Mouse (Mus musculus): ENCODE results near the gene Olfr699. TPM values are rescaled to one million over a fixed set of nuclear protein-coding genes. Genes with fewer than 3 reads are reported as not detected.
"Not testable (repeated sequence)": the region's sequence is repeated elsewhere in the genome, so short reads cannot be mapped to it uniquely, and the experiment has no call there.

Gene Olfr699
- total RNA-seq (2017) = not detected in 2 replicates

DNA sequence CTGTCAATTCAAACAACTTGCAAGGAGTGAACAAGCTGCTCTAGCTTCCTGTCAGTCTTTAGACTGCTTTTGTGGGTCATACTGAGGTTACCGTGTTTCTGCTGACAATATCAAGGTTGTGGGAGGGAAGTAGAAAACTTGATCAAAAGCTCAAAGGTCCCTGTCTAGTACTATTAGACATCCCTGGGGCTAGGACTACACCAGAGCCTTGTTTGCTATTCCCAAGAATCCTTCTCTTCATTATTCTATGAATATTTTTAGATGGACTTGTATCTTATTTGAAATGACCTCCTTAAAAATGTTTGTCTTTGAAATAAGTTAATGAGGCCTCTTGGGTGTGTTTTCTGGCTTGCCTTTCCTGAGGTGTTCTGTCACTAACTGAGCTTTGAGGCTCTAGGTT lies at the start of gene Olfr699:
Olfr699 (minus strand) TSS at position 101 of the 400 bp plus-strand sequence.
- ATAC-seq (replicated peaks; ENCODE audit: low read depth, poor library complexity, severe bottlenecking) = no peak

DNA sequence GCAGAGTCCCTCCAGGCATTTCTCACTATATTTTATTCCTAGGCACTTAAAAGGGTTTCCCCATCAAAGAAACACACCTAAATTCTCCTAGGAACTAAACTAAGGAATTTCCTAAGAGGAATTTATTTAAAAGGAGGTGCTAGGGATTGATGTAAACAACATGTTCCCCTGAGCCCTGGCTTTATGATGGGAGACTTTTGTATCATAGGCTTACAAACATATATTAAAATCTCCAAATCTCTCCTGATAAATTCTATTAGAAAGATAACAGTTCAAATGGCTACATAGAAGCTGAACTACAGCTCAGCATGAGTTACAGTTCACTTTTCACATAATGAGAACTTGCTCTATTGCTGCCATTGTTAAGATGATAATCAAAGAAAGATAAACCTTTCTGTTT lies 40.8 kb upstream of the Olfr699 start, which contains the start of gene Olfr702:
Olfr702 (minus strand) TSS at position 101 of the 400 bp plus-strand sequence.
- no peak for ATAC-seq (replicated peaks; ENCODE audit: low read depth, poor library complexity, severe bottlenecking)

DNA sequence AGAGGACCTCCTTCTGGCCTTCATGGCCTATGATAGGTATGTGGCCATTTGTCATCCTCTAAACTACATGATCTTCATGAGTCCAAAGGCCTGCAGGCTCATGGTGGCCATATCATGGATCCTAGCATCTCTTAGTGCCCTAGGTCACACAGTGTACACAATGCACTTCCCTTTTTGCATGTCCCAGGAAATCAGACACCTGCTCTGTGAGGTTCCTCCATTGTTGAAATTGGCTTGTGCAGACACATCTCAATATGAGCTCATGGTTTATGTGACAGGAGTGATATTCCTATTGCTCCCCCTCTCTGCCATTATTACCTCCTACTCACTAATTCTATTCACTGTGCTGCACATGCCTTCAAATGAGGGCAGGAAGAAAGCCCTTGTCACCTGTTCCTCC lies 25.4 kb upstream of the Olfr699 start:
- no peak for ATAC-seq (replicated peaks; ENCODE audit: low read depth, poor library complexity, severe bottlenecking)

DNA sequence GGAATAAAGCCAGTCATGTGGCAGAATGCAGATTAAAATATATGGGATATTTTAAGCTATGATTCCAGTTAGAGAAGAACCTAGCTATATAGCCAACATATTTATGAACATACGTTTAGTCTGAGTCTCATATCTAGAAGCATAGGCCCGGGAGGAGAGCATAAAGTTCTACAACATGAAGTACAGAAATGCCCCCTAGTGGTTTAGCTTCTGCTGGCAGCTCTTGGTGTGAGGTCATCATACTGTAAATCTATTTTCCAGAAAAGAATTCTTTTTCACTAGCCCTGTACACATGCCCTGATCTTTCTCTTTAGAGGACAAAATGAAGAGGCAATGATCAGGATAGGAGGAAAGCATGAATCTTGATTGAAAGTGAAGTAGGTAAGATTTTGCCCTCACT lies 22.8 kb upstream of the Olfr699 start:
- ATAC-seq (replicated peaks; ENCODE audit: low read depth, poor library complexity, severe bottlenecking) = peak; percentile 88

DNA sequence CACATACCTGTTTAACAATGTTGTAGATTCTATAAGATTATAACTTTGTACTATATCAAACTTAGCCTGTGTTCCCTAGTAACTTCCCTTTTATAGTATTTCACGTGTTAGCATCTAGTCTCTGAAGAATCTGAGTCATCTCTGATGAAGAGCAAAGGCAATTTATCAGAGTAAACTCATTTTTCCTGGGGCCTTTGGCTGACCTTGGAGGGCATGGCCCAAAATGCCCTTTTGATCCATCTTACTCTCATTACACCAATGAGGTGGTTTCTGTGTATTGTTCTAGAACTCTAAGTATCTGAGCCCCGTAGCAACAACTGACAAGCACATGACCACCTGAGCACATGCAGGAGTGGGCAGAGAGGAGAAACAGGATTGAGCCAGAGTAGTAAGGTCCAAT lies 20.8 kb upstream of the Olfr699 start, which contains the start of gene Olfr701:
Olfr701 (plus strand) TSS at position 301 of the 400 bp plus-strand sequence.
- no peak for ATAC-seq (replicated peaks; ENCODE audit: low read depth, poor library complexity, severe bottlenecking)

DNA sequence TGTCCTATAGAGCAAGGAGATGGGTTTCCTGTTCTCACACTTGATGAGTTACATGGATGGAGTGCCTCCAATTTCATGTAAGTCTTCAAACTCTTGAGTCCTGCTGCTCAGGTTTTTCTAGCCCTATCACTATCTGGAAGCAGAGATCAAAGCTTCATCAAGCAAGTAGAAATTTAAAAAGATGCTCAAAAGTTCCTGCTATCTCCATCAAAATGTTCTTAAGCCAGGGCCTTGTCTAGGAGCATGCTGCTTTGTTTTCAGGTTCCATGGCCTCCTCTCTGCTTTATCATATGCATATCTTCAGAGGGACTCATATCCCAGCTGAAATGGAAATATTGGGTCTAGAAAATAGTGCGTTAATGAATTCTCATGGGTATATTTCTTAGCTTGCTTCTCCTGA lies 15.7 kb upstream of the Olfr699 start, which contains the start of gene Olfr700:
Olfr700 (minus strand) TSS at position 101 of the 400 bp plus-strand sequence.
- no peak for ATAC-seq (replicated peaks; ENCODE audit: low read depth, poor library complexity, severe bottlenecking)

DNA sequence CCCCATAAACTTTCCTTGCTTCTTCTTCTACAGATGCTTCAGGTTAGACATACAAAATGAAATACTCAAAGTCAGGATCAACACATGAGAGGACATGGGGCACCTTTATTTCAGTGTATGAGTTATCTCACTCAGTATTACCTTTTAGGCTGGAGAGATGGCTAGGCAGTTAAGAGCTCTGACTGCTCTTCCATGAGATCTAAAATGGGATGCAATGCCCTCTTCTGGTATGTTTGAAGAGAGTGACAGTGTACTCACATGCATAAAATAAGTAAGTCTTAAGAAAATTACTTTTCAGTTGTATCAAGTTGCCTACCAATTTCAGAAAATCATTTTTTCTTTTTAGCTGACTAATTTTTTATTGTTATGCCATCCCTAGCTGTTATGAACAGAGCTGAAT lies 4.7 kb downstream of the Olfr699 start:
- ATAC-seq (replicated peaks; ENCODE audit: low read depth, poor library complexity, severe bottlenecking) = 0 out of 2 replicates have a peak, but pooled peaks have one; percentile 52

DNA sequence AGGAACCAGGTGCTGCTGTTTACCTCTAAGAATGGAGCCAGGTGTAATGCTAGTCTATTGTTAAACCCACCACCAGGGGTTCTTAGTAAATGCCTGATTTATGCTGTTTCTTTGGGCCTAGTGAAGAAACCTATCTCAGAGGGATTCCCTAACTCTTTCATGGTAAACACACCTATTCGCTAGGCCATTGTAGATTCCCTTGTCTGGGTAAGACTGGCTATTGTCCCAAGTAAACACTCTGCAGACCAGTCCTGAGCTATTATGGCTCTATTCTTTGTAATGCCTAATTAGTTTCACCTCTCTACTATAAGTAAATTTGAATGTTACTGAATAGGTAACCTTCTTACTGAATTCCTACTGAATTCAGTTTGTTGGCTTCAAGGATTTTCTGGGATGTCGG lies 32.0 kb downstream of the Olfr699 start:
- not testable (repeated sequence) for ATAC-seq (replicated peaks; ENCODE audit: low read depth, poor library complexity, severe bottlenecking)

DNA sequence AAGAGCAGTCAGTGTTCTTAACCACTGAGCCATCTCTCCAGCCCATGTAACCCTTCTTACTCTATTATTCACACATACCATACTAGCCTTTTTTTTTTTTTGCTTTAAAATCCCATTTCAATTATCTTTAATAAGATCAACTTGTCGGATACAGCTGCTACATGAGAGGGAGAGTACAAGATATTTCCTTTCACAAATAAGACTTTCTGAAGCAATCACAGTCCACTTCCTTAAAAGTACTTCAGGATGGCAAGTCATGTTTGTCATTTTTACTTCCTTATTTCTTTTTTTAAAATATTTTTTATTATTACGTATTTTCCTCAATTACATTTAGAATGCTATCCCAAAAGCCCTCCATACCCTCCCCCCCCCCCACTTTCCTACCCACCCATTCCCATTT lies 34.2 kb downstream of the Olfr699 start:
- ATAC-seq (replicated peaks; ENCODE audit: low read depth, poor library complexity, severe bottlenecking) = peak; percentile 87

DNA sequence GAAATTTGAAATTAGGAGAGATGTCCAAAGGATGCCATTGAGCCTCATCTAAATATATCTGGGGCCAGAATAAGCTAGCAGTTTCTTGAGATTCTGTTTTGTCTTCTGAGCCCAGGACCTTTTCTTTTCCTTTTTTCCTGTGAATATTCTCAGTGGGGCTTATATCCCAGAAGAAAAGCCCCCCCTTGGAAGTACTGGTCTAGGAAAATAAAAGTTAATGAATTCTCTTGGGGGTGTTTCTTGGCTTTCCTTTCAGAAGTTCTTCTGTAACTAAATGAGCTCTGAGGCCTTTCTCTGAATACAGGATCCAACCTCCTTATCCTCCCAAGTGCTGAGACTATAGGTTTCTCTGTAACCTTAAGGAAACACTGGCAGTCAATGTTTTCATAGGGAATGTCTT lies 37.7 kb downstream of the Olfr699 start, which contains the start of gene Olfr698:
Olfr698 (minus strand) TSS at position 101 of the 400 bp plus-strand sequence.
- no peak for ATAC-seq (replicated peaks; ENCODE audit: low read depth, poor library complexity, severe bottlenecking)

DNA sequence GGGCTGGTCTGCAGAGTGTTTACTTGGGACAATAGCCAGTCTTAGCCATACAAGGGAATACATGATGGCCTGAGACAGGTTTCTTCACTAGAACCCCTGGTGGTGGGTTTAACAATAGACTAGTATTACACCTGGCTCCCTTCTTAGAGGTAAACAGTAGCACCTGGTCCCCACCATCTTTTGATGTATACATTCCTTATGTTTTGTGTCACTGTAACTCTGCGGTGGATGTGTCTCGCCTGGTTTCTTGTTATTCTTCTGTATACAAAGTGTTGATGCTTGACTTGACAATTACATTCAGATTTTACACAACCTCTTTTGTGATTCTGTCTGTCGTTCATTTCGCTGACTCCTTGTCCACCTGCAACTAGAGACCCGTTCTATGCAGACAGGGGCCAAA lies 47.2 kb downstream of the Olfr699 start:
- no peak for ATAC-seq (replicated peaks; ENCODE audit: low read depth, poor library complexity, severe bottlenecking)

DNA sequence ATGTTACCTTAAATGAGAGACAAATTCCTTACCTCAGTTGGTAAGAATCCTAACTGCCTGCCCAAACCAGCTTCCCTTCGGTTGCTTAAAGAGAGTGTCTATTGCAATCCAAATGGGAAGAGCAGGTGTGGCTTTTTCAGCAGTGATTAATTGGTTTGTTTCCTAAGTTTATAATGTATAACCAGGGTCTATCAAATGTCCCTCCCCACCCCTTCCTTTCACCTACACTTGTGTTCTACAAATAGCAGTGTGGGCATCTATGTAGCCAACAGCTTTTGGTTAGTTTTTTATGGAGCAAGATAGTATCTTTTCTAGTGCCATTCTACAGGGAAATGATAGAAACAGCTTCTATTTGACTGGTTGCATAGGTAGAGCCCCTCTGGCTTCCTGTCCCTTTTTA lies 50.7 kb downstream of the Olfr699 start, which contains the start of gene Olfr697:
Olfr697 (minus strand) TSS at position 101 of the 400 bp plus-strand sequence.
- no peak for ATAC-seq (replicated peaks; ENCODE audit: low read depth, poor library complexity, severe bottlenecking)

Other genes with a start within 250 kb of the Olfr699 start
- not detected in 2 replicates for gene Olfr693, start 112.6 kb downstream of the Olfr699 start, total RNA-seq (2017)
- gene Olfr694, start 101.4 kb downstream of the Olfr699 start, total RNA-seq (2017) = not detected in 2 replicates
- gene Olfr695, start 76.8 kb downstream of the Olfr699 start, total RNA-seq (2017) = not detected in 2 replicates
- not detected in 2 replicates for gene Olfr697, start 50.8 kb downstream of the Olfr699 start, total RNA-seq (2017)
- not detected in 2 replicates for gene Olfr698, start 37.8 kb downstream of the Olfr699 start, total RNA-seq (2017)
- gene Olfr700, start 15.6 kb upstream of the Olfr699 start, total RNA-seq (2017) = not detected in 2 replicates
- gene Olfr701, start 20.9 kb upstream of the Olfr699 start, total RNA-seq (2017) = not detected in 2 replicates
- not detected in 2 replicates for gene Olfr702, start 40.7 kb upstream of the Olfr699 start, total RNA-seq (2017)
- not detected in 2 replicates for gene Olfr703, start 50.2 kb upstream of the Olfr699 start, total RNA-seq (2017)
- gene Olfr704, start 70.0 kb upstream of the Olfr699 start, total RNA-seq (2017) = not detected in 2 replicates
- not detected in 2 replicates for gene Olfr705, start 83.7 kb upstream of the Olfr699 start, total RNA-seq (2017)
- not detected in 2 replicates for gene Olfr706, start 95.0 kb upstream of the Olfr699 start, total RNA-seq (2017)
- gene Olfr707, start 108.0 kb upstream of the Olfr699 start, total RNA-seq (2017) = not detected in 2 replicates
- not detected in 2 replicates for gene Olfr1532-ps1, start 114.8 kb upstream of the Olfr699 start, total RNA-seq (2017)
- not detected in 2 replicates for gene Olfr709-ps1, start 139.0 kb upstream of the Olfr699 start, total RNA-seq (2017)
- gene Olfr710, start 155.1 kb upstream of the Olfr699 start, total RNA-seq (2017) = not detected in 2 replicates
- not detected in 2 replicates for gene Olfr6, start 170.7 kb upstream of the Olfr699 start, total RNA-seq (2017)
- not detected in 2 replicates for gene Olfr711, start 182.3 kb upstream of the Olfr699 start, total RNA-seq (2017)
- gene Olfr2, start 212.9 kb upstream of the Olfr699 start, total RNA-seq (2017) = 0.87 TPM in 1 of 2 replicates, not detected in the other
- gene Olfr713, start 238.0 kb upstream of the Olfr699 start, total RNA-seq (2017) = not detected in 2 replicates

Measured in common myeloid progenitor, adult 5-6 weeks (primary cell).